Mouse (Mus musculus) CH12.LX (cell line): ENCODE results near the gene Rilpl1.

Experiments
- BHLHE40 ChIP-seq: IDR thresholded peaks from 2 replicates; pipeline ENCODE4 v1.6.1; 2011; ENCODE audit warnings: mild to moderate bottlenecking, low read depth, low read length, improper control_type of control experiment
- CTCF ChIP-seq, 2 experiments: IDR thresholded peaks in 1 of 2; conservative IDR thresholded peaks in 1 of 2; 2 replicates each; pipeline ENCODE4 v1.5.1; 2011 to 2012; ENCODE audit warnings: low read depth in 2 of 2, low read length in 2 of 2, improper control_type of control experiment in 1 of 2, inconsistent platforms in 1 of 2, mild to moderate bottlenecking in 1 of 2, moderate library complexity in 1 of 2
- EP300 ChIP-seq: IDR thresholded peaks from 2 replicates; pipeline ENCODE4 v1.6.1; 2011; ENCODE audit warnings: low read length, improper control_type of control experiment
- HCFC1 ChIP-seq: IDR thresholded peaks from 2 replicates; pipeline ENCODE4 v1.6.1; 2012; ENCODE audit warnings: low read depth, mild to moderate bottlenecking, inconsistent platforms, low read length, improper control_type of control experiment
- JUN ChIP-seq: IDR thresholded peaks from 2 replicates; pipeline ENCODE4 v1.6.1; 2011; ENCODE audit warnings: low read depth, mild to moderate bottlenecking, low read length, improper control_type of control experiment, moderate library complexity; ENCODE audit not compliant: insufficient read depth
- POLR2A ChIP-seq: IDR thresholded peaks from 2 replicates; pipeline ENCODE4 v1.6.1; 2011; ENCODE audit warnings: low read depth, mild to moderate bottlenecking, improper control_type of control experiment, low read length
- TCF12 ChIP-seq: IDR thresholded peaks from 2 replicates; pipeline ENCODE4 v1.6.1; 2014; ENCODE audit warnings: low read depth, mild to moderate bottlenecking, inconsistent platforms, low read length, improper control_type of control experiment

GRCm38 (mm10) chr5:124528791-124529190, 2.4 kb downstream of the Rilpl1 start:
- TF ChIP-seq JUN (no peak), TCF12 (no peak), EP300 (no peak), POLR2A (no peak), CTCF (conservative IDR thresholded peaks at IDR 0.05 in 1 of 2, IDR thresholded peaks at IDR 0.05 in 1 of 2; ENCODE audit: low read depth in 2 of 2, low read length in 2 of 2) (no peak), BHLHE40 (no peak), HCFC1 (no peak)
